Mouse (Mus musculus): Measurements from ENCODE around the gene Emc4. TPM values are rescaled to one million over a fixed set of nuclear protein-coding genes. Genes with fewer than 3 reads are reported as not detected.

The Emc4 gene
- polyA plus RNA-seq, 1 experiment from 2014 or later, result 107 TPM

Other genes with a start within 250 kb of the Emc4 start
- gene Olfr1316, start 233.1 kb downstream of the Emc4 start, polyA plus RNA-seq (2014; fragmentation: Nextera tagmentation; extraction: Ambion mirVana), result not detected in 2 replicates
- gene Olfr1317, start 227.7 kb downstream of the Emc4 start, polyA plus RNA-seq (2014; fragmentation: Nextera tagmentation; extraction: Ambion mirVana), result not detected in 2 replicates
- not detected in 2 replicates for gene Olfr1318, start 213.8 kb downstream of the Emc4 start, polyA plus RNA-seq (2014; fragmentation: Nextera tagmentation; extraction: Ambion mirVana)
- gene Lpcat4, start 128.6 kb downstream of the Emc4 start, polyA plus RNA-seq (2014; fragmentation: Nextera tagmentation; extraction: Ambion mirVana), result 10.3 and 12.1 TPM in 2 replicates
- gene Nutm1, start 108.7 kb downstream of the Emc4 start, polyA plus RNA-seq (2014; fragmentation: Nextera tagmentation; extraction: Ambion mirVana), result not detected in 2 replicates
- 176 and 180 TPM in 2 replicates for gene Nop10, start 106.1 kb downstream of the Emc4 start, polyA plus RNA-seq (2014; fragmentation: Nextera tagmentation; extraction: Ambion mirVana)
- 17.9 and 18.1 TPM in 2 replicates for gene Slc12a6, start 102.2 kb downstream of the Emc4 start, polyA plus RNA-seq (2014; fragmentation: Nextera tagmentation; extraction: Ambion mirVana)
- not detected in 2 replicates for gene Gm21985, start 101.7 kb downstream of the Emc4 start, polyA plus RNA-seq (2014; fragmentation: Nextera tagmentation; extraction: Ambion mirVana)
- 22.4 and 24.1 TPM in 2 replicates for gene Katnbl1, start 11.2 kb upstream of the Emc4 start, polyA plus RNA-seq (2014; fragmentation: Nextera tagmentation; extraction: Ambion mirVana)
- gene Emc7, start 87.0 kb upstream of the Emc4 start, polyA plus RNA-seq (2014; fragmentation: Nextera tagmentation; extraction: Ambion mirVana), result 18.1 and 20.1 TPM in 2 replicates
- gene Chrm5, start 112.7 kb upstream of the Emc4 start, polyA plus RNA-seq (2014; fragmentation: Nextera tagmentation; extraction: Ambion mirVana), result not detected in 2 replicates
- gene Aven, start 124.9 kb upstream of the Emc4 start, polyA plus RNA-seq (2014; fragmentation: Nextera tagmentation; extraction: Ambion mirVana), result 6.0 and 8.3 TPM in 2 replicates